Mouse (Mus musculus) MEL (cell line): ENCODE data around the gene Dcst1. TPM values are rescaled to one million over a fixed set of nuclear protein-coding genes. Genes with fewer than 3 reads are reported as not detected.

Experiments
- DNase-seq: peaks from one replicate; pipeline ENCODE4 v3.0.0; 2011; ENCODE audit warnings: low read depth, low spot score
- H3K27ac ChIP-seq: 2 replicates; pipeline ENCODE4 v1.5.1; 2012; ENCODE audit warnings: low read depth, mild to moderate bottlenecking, control low read depth, low read length, moderate library complexity; ENCODE audit not compliant: control insufficient read depth
- H3K27me3 ChIP-seq, 2 experiments: fragments of 150-350 bp in 1 of 2; sonication (generic) in 1 of 2; 2 replicates each; pipeline ENCODE4 v1.6.1; 2012; ENCODE audit warnings: low read length in 2 of 2, mild to moderate bottlenecking in 2 of 2, improper control_type of control experiment in 1 of 2, moderate library complexity in 1 of 2; ENCODE audit not compliant: insufficient read depth in 2 of 2, control insufficient read depth in 1 of 2
- H3K36me3 ChIP-seq, 2 experiments: 2 replicates each; pipeline ENCODE4 v1.6.1; 2012 to 2014; ENCODE audit warnings: low read length in 2 of 2, improper control_type of control experiment in 1 of 2, inconsistent platforms in 1 of 2, mild to moderate bottlenecking in 1 of 2; ENCODE audit not compliant: insufficient read depth in 2 of 2, control insufficient read depth in 1 of 2
- H3K4me1 ChIP-seq, 2 experiments: fragments of 150-350 bp in 1 of 2; sonication (generic) in 1 of 2; 2 replicates each; pipeline ENCODE4 v1.6.1; 2012; ENCODE audit warnings: low read length in 2 of 2, improper control_type of control experiment in 1 of 2, mild to moderate bottlenecking in 1 of 2; ENCODE audit not compliant: insufficient read depth in 2 of 2, control insufficient read depth in 1 of 2
- H3K4me3 ChIP-seq, 2 experiments: fragments of 150-350 bp in 1 of 2; sonication (generic) in 1 of 2; 2 replicates each; pipeline ENCODE4 v1.5.1; 2012; ENCODE audit warnings: low read depth in 2 of 2, low read length in 2 of 2, mild to moderate bottlenecking in 2 of 2, moderate library complexity in 2 of 2, control low read depth in 1 of 2, improper control_type of control experiment in 1 of 2; ENCODE audit not compliant: control insufficient read depth in 1 of 2, insufficient read depth in 1 of 2
- H3K79me2 ChIP-seq: 2 replicates; pipeline ENCODE4 v1.6.1; 2012; ENCODE audit warnings: mild to moderate bottlenecking, low read length, moderate library complexity; ENCODE audit not compliant: control insufficient read depth, poor library complexity, insufficient read depth
- H3K9ac ChIP-seq: 2 replicates; pipeline ENCODE4 v1.6.1; 2012; ENCODE audit warnings: low read depth, mild to moderate bottlenecking, control low read depth, low read length, moderate library complexity; ENCODE audit not compliant: control insufficient read depth, poor library complexity, severe bottlenecking
- H3K9me3 ChIP-seq: fragments of 150-350 bp; sonication (generic); replicated peaks from 2 replicates; pipeline ENCODE4 v1.6.1; 2012; ENCODE audit warnings: mild to moderate bottlenecking, low read length, improper control_type of control experiment, moderate library complexity; ENCODE audit not compliant: insufficient read depth
- BHLHE40 ChIP-seq: IDR thresholded peaks from 2 replicates; pipeline ENCODE4 v1.6.1; 2012; ENCODE audit warnings: low read depth, mild to moderate bottlenecking, inconsistent platforms, low read length, improper control_type of control experiment, borderline replicate concordance
- CHD2 ChIP-seq: IDR thresholded peaks from 2 replicates; pipeline ENCODE4 v1.6.1; 2011; ENCODE audit warnings: low read length, improper control_type of control experiment
- CTCF ChIP-seq, 3 experiments: IDR thresholded peaks in 2 of 3; conservative IDR thresholded peaks in 1 of 3; 2 replicates each; pipeline ENCODE4 v1.5.1; 2011 to 2012; ENCODE audit warnings: low read length in 3 of 3, low read depth in 2 of 3, mild to moderate bottlenecking in 2 of 3, improper control_type of control experiment in 1 of 3, inconsistent platforms in 1 of 3, mixed read lengths in 1 of 3, moderate library complexity in 1 of 3; ENCODE audit not compliant: control insufficient read depth in 1 of 3, insufficient read depth in 1 of 3, poor library complexity in 1 of 3, severe bottlenecking in 1 of 3
- E2F4 ChIP-seq: IDR thresholded peaks from 2 replicates; pipeline ENCODE4 v1.6.1; 2011; ENCODE audit warnings: low read depth, low read length, improper control_type of control experiment, borderline replicate concordance
- ELF1 ChIP-seq: IDR thresholded peaks from 2 replicates; pipeline ENCODE4 v1.6.1; 2014; ENCODE audit warnings: low read depth, mild to moderate bottlenecking, inconsistent platforms, low read length, improper control_type of control experiment, moderate library complexity
- EP300 ChIP-seq, 2 experiments: IDR thresholded peaks; 2 replicates each; pipeline ENCODE4 v1.6.1; 2011; ENCODE audit warnings: improper control_type of control experiment in 2 of 2, low read length in 2 of 2, low read depth in 1 of 2, mild to moderate bottlenecking in 1 of 2
- GABPA ChIP-seq: IDR thresholded peaks from 2 replicates; pipeline ENCODE4 v1.6.1; 2012; ENCODE audit warnings: low read depth, mild to moderate bottlenecking, inconsistent platforms, low read length, improper control_type of control experiment, moderate library complexity
- GATA1 ChIP-seq: IDR thresholded peaks from 2 replicates; pipeline ENCODE4 v1.6.1; 2011; ENCODE audit warnings: low read depth, low read length, improper control_type of control experiment
- JUND ChIP-seq: IDR thresholded peaks from 2 replicates; pipeline ENCODE4 v1.6.1; 2011; ENCODE audit warnings: low read depth, mild to moderate bottlenecking, improper control_type of control experiment, low read length
- MAX ChIP-seq: IDR thresholded peaks from 2 replicates; pipeline ENCODE4 v1.6.1; 2011; ENCODE audit warnings: low read length, improper control_type of control experiment
- MAZ ChIP-seq: IDR thresholded peaks from 2 replicates; pipeline ENCODE4 v1.6.1; 2012; ENCODE audit warnings: low read depth, mild to moderate bottlenecking, inconsistent platforms, low read length, improper control_type of control experiment
- MXI1 ChIP-seq: IDR thresholded peaks from 2 replicates; pipeline ENCODE4 v1.6.1; 2011; ENCODE audit warnings: mild to moderate bottlenecking, low read depth, low read length, improper control_type of control experiment
- NELFE ChIP-seq: IDR thresholded peaks from 2 replicates; pipeline ENCODE4 v1.6.1; 2011; ENCODE audit warnings: low read depth, low read length, improper control_type of control experiment
- NRF1 ChIP-seq: IDR thresholded peaks from 2 replicates; pipeline ENCODE4 v1.6.1; 2014; ENCODE audit warnings: low read depth, mild to moderate bottlenecking, inconsistent platforms, low read length, improper control_type of control experiment, moderate library complexity; ENCODE audit not compliant: poor library complexity, insufficient read depth, severe bottlenecking
- POLR2AphosphoS2 ChIP-seq: IDR thresholded peaks from 2 replicates; pipeline ENCODE4 v1.6.1; 2011; ENCODE audit warnings: low read length, improper control_type of control experiment
- RAD21 ChIP-seq: IDR thresholded peaks from 2 replicates; pipeline ENCODE4 v1.6.1; 2011; ENCODE audit warnings: mild to moderate bottlenecking, low read depth, low read length, improper control_type of control experiment
- SIN3A ChIP-seq: IDR thresholded peaks from 2 replicates; pipeline ENCODE4 v1.6.1; 2012; ENCODE audit warnings: low read length, improper control_type of control experiment, inconsistent platforms
- SMC3 ChIP-seq: IDR thresholded peaks from 2 replicates; pipeline ENCODE4 v1.6.1; 2011; ENCODE audit warnings: low read depth, low read length, improper control_type of control experiment
- TBP ChIP-seq: IDR thresholded peaks from 2 replicates; pipeline ENCODE4 v1.8.0; 2011; ENCODE audit warnings: low read depth, low read length, improper control_type of control experiment
- UBTF ChIP-seq: IDR thresholded peaks from 2 replicates; pipeline ENCODE4 v1.6.1; 2012; ENCODE audit warnings: low read depth, mild to moderate bottlenecking, inconsistent platforms, low read length, improper control_type of control experiment, moderate library complexity, borderline replicate concordance; ENCODE audit not compliant: insufficient read depth
- USF1 ChIP-seq: IDR thresholded peaks from 2 replicates; pipeline ENCODE4 v1.6.1; 2014; ENCODE audit warnings: low read depth, mild to moderate bottlenecking, inconsistent platforms, low read length, improper control_type of control experiment, moderate library complexity
- USF2 ChIP-seq, 2 experiments: IDR thresholded peaks; 2 replicates each; pipeline ENCODE4 v1.6.1; 2011 to 2012; ENCODE audit warnings: improper control_type of control experiment in 2 of 2, low read length in 2 of 2, borderline replicate concordance in 1 of 2, inconsistent platforms in 1 of 2, low read depth in 1 of 2, mild to moderate bottlenecking in 1 of 2; ENCODE audit not compliant: insufficient read depth in 1 of 2
- ZC3H11A ChIP-seq: IDR thresholded peaks from 2 replicates; pipeline ENCODE4 v1.6.1; 2012; ENCODE audit warnings: low read depth, mild to moderate bottlenecking, inconsistent platforms, low read length, improper control_type of control experiment
- ZMIZ1 ChIP-seq: IDR thresholded peaks from 2 replicates; pipeline ENCODE4 v1.6.1; 2012; ENCODE audit warnings: low read depth, mild to moderate bottlenecking, inconsistent platforms, low read length, improper control_type of control experiment, moderate library complexity
- ZNF384 ChIP-seq: IDR thresholded peaks from 2 replicates; pipeline ENCODE4 v1.6.1; 2012; ENCODE audit warnings: low read depth, mild to moderate bottlenecking, inconsistent platforms, low read length, improper control_type of control experiment
- polyA plus RNA-seq, 2 experiments: library from polyadenylated mRNA; stranded (reverse) in 1 of 2; unstranded in 1 of 2; fragments of >175 nt in 1 of 2; fragments of >200 nt in 1 of 2; gene quantifications; 2 replicates each; pipeline versions ENCODE4 v1.2.1 to v1.2.4; 2012; ENCODE audit warnings: low replicate concordance in 2 of 2, low read depth in 1 of 2; ENCODE audit not compliant: insufficient read length in 2 of 2, insufficient read depth in 1 of 2, missing spikeins in 1 of 2
- total RNA-seq: library from RNA; depleted of rRNA; stranded (reverse); fragments of 300-350 nt; gene quantifications from 2 replicates; pipeline ENCODE4 v1.2.3, GENCODE M21; 2012

Dcst1 gene
- total and polyA plus RNA-seq, 3 experiments = 0.08 to 0.29 TPM; not detected in 1

DNA sequence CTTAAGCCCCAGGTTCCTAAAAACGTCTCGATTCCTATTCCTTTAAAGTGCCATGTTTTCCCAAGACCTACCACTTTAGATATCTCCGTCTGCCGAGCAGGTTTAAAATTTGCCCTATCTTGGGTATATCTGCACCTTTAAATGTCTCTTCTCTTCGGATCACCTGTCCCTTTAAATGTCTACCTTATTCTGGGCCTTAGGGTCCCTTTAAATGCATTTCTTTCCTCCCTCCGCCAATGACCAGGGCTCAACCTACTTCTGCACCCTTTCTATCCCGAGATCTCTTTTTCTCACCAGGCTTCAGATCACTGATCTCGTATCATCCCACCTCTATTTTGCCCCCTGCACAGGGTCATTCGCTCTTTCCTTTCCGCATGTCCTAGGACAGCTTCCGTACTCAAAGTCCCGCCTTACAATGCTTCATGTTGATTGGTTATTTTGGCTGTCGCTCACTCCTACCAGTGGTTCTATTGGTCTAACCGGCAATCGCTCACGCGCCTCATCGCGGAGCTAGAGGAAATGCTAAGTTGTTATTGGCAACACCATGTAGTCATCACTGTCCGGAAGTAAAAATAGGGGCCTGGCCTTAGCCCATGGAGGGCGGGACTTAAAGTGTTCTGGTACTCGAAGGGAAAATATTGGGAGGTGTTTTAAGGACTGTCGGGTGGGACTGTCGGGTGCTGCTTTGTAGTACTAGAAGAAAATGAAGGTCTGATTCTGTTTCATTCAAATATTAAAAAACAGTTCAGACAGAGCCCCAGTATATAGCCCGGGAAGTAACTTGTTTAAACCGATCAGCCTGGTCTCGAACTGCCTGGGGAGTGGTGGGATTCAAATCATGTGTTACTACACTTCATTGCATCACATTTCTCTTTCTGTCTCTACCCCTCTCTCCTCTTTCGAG lies 46.7 kb upstream of the Dcst1 start, which contains the start of gene Flad1 (continued):
- peak; percentile 84 for TF ChIP-seq TBP
- TF ChIP-seq BHLHE40 = no peak
- TF ChIP-seq JUND = 0 out of 2 replicates have a peak, but pooled peaks have one; percentile 35
- no peak for TF ChIP-seq ZNF384
- TF ChIP-seq GABPA = no peak
- peak; percentile 89; the same call in 1 of the 2 replicates for TF ChIP-seq POLR2AphosphoS2
- TF ChIP-seq CTCF (IDR thresholded peaks at IDR 0.05 in 2 of 3, conservative IDR thresholded peaks at IDR 0.05 in 1 of 3; ENCODE audit: control insufficient read depth in 1 of 3, insufficient read depth in 1 of 3, low read depth in 2 of 3, low read length in 3 of 3, poor library complexity in 1 of 3, severe bottlenecking in 1 of 3) = no peak
- peak; percentile 69; the same call in 1 of the 2 replicates for TF ChIP-seq NELFE
- TF ChIP-seq UBTF = no peak
- TF ChIP-seq ZC3H11A = no peak
- no peak for TF ChIP-seq EP300 (IDR thresholded peaks at IDR 0.05; ENCODE audit: low read depth in 1 of 2, low read length in 2 of 2)
- TF ChIP-seq E2F4 = no peak
- TF ChIP-seq USF2 (IDR thresholded peaks at IDR 0.05; ENCODE audit: borderline replicate concordance in 1 of 2, insufficient read depth in 1 of 2, low read depth in 1 of 2, low read length in 2 of 2) = no peak
- TF ChIP-seq, all 39 proteins: peak for 19

DNA sequence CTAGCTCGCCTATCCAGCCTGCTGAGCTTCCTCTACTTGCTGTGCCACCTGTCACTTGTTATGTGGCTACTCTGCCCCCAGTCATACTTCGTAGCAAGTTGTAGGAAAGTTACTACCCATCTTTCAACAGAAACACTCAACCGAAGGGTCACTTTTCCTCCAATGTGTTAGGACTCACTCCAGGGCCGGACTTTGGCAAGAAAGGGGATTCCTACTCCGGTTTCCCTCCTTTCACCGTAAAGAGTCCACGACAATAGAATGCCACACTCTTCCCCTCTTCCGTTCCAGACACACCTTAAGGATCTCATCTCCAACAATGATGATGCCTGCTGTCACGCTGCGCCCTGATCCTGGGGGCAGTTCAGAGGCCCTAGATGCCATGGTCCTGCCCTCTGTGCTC lies 45.8 kb upstream of the Dcst1 start:
- Histone ChIP-seq H3K79me2 (peaks cover 12% of the 10 kb centered on the region), H3K4me3 (peak overlapping the region; percentile 52 to 92), H3K36me3 (peaks cover 4 to 14% of the 10 kb centered on the region in 2 experiments; a peak in 3 of 4 replicates), H3K27me3 (no peaks in the 10 kb centered on the region), H3K9ac (peak overlapping the region; percentile 89), H3K9me3 (no peaks in the 10 kb centered on the region), H3K4me1 (peaks cover 0 to 8% of the 10 kb centered on the region in 2 experiments; a peak in 2 of 4 replicates), H3K27ac (peak overlapping the region; percentile 82; the same call in 1 of the 2 replicates)
- TF ChIP-seq NRF1 (no peak), ELF1 (no peak), MAZ (no peak), USF1 (no peak), CTCF (IDR thresholded peaks at IDR 0.05 in 2 of 3, conservative IDR thresholded peaks at IDR 0.05 in 1 of 3; ENCODE audit: control insufficient read depth in 1 of 3, insufficient read depth in 1 of 3, low read depth in 2 of 3, low read length in 3 of 3, poor library complexity in 1 of 3, severe bottlenecking in 1 of 3) (no peak), SIN3A (no peak), RAD21 (no peak), JUND (no peak), ZMIZ1 (no peak), MXI1 (no peak), GATA1 (no peak), UBTF (no peak), MAX (no peak), SMC3 (no peak), GABPA (no peak), CHD2 (no peak), NELFE (no peak), E2F4 (no peak)
- DNase-seq = no peak
